Mouse (Mus musculus): Measurements from ENCODE around the gene Rasgrp3. TPM values are rescaled to one million over a fixed set of nuclear protein-coding genes. Genes with fewer than 3 reads are reported as not detected.
A peak's percentile ranks its signal among the peaks of the same experiment; 100 is the strongest.

Gene Rasgrp3
- polyA plus RNA-seq (2016; fragmentation: Nextera tagmentation; extraction: Ambion mirVana): 5.7 and 6.3 TPM in 2 replicates

- ATAC-seq (ENCODE audit: low FRiP score): no peak
- Histone ChIP-seq H3K4me3 (replicated peaks) (no peak within 1 kb of the TSS), H3K9me3 (no peaks in the 10 kb centered on the region), H3K9ac (no peak within 1 kb of the TSS), H3K36me3 (replicated peaks) (no peaks in the 10 kb centered on the region), H3K27me3 (no peaks in the 10 kb centered on the region), H3K4me1 (0 out of 2 replicates have a peak, but pooled peaks cover 4% of the 10 kb centered on the region), H3K27ac (no peak within 1 kb of the TSS), H3K4me2 (no peak within 1 kb of the TSS)
- 74% methylated on average over 6 of the region's 6 CpGs for WGBS
These were observed at the start of gene Rasgrp3 for GRCm38 (mm10) chr17:75435599-75435998. TSS of gene Rasgrp3 (plus strand) at chr17:75435896.

- Histone ChIP-seq H3K4me2 (no peak overlapping the region), H3K4me3 (replicated peaks) (no peak overlapping the region), H3K9ac (no peak overlapping the region), H3K27me3 (no peaks in the 10 kb centered on the region), H3K4me1 (no peaks in the 10 kb centered on the region), H3K27ac (no peak overlapping the region), H3K36me3 (replicated peaks) (no peaks in the 10 kb centered on the region), H3K9me3 (no peaks in the 10 kb centered on the region)
- ATAC-seq (ENCODE audit: low FRiP score): no peak
- 85% methylated on average over 4 of the region's 4 CpGs for WGBS
These were observed 47.3 kb upstream of the Rasgrp3 start for GRCm38 (mm10) chr17:75388402-75388801.

- ATAC-seq (ENCODE audit: low FRiP score): 0 out of 2 replicates have a peak, but pooled peaks have one; percentile 33
- WGBS: 92% methylated on average over 10 of the region's 10 CpGs
These were observed 45.6 kb upstream of the Rasgrp3 start for GRCm38 (mm10) chr17:75390142-75390541.

DNA sequence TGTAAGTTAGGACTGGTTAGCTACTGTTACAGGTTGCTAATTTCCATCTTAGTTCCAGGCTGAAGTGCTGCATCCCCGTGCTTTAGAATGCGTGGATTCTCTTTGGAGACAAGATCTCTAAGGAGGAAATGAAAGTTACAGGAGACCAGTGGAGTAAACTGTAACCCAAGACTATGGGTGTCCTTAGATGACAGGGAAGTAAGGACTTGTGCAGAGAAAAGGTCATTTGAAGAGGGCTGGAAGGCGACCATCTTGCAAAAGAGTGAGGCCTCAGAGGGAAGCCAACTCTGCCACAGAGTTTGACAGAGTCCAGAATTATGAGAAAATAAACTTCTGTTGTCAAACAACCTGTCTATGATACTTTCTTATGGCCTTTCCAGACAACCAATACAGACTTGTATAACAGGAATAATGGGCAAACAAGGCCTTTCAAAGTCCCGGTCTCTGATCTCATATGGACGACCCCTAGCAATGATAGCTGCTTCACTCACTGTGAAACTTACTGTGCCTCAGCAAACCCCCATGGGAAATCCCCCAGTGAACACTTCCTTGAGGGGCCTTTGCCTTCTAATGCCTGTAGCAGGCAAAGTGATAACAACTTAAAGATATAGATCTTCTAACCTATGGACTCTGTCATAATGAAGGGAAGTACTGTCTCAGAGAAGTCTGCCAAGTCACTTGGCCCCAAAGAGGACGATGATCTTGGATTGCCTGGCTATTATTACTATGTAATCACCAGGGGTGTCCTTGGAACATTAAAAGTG is 44.1 kb upstream of the Rasgrp3 start:
- ATAC-seq (ENCODE audit: low FRiP score): no peak
- WGBS: 92% methylated on average over 6 of the region's 6 CpGs
- H3K9ac ChIP-seq: no peak overlapping the region
- no peak overlapping the region for H3K4me3 ChIP-seq (replicated peaks)
- H3K4me1 ChIP-seq: no peaks in the 10 kb centered on the region
- H3K27ac ChIP-seq: no peak overlapping the region
- no peak overlapping the region for H3K4me2 ChIP-seq
- H3K9me3 ChIP-seq: no peaks in the 10 kb centered on the region
- no peaks in the 10 kb centered on the region for H3K27me3 ChIP-seq
- no peaks in the 10 kb centered on the region for H3K36me3 ChIP-seq (replicated peaks)

More at GRCm38 (mm10) chr17:75390142-75390541, 45.6 kb upstream of the Rasgrp3 start:
- H3K36me3 ChIP-seq (replicated peaks): no peaks in the 10 kb centered on the region
- no peak overlapping the region for H3K4me2 ChIP-seq
- no peak overlapping the region for H3K9ac ChIP-seq
- no peaks in the 10 kb centered on the region for H3K27me3 ChIP-seq
- H3K4me3 ChIP-seq (replicated peaks): no peak overlapping the region
- H3K9me3 ChIP-seq: no peaks in the 10 kb centered on the region
- H3K4me1 ChIP-seq: no peaks in the 10 kb centered on the region
- H3K27ac ChIP-seq: no peak overlapping the region

DNA sequence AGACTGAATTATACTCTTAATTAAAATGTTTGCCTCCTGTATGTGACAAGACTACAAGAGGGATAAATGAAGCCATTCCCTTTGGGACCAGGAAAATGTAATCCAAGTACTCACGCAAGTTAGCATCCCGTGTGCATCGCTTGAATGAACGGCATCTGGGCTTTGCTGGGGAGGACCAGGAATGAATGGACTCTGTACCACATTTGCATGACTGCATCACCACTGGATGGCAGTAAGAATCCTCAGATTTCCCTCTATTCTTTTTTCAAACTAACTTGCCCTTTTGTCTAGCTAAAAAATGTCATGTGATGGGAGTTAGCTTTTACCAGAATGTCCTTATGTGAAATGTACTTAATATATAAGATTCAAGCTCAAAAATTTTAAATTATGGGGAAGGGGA is 29.3 kb upstream of the Rasgrp3 start:
- no peak overlapping the region for H3K4me2 ChIP-seq
- H3K9me3 ChIP-seq: no peaks in the 10 kb centered on the region
- H3K4me3 ChIP-seq (replicated peaks): no peak overlapping the region
- H3K9ac ChIP-seq: no peak overlapping the region
- H3K36me3 ChIP-seq (replicated peaks): no peaks in the 10 kb centered on the region
- no peaks in the 10 kb centered on the region for H3K4me1 ChIP-seq
- H3K27ac ChIP-seq: no peak overlapping the region
- 0 out of 2 replicates have a peak, but pooled peaks have one; percentile 23 for ATAC-seq (ENCODE audit: low FRiP score)
- H3K27me3 ChIP-seq: no peaks in the 10 kb centered on the region
- WGBS: 56% methylated on average over 4 of the region's 4 CpGs

DNA sequence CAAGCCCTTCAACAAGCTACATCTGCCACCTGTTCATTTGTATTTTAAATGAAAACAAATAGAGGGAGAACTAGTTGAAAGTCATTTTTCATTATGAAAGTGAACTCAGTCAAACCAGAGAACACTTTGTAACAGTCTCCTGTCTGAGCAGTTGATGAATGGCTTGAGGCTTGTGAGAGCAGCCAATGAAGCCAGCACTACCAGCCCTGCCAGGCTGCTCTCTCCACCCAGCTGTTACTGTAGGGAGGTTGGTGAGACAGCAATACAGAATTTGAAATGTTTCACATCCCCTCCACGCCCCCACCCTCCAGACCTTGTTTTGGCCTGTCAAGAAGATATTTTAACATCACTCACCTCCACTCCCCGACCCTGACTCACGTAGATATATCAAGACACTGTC is 18.8 kb upstream of the Rasgrp3 start:
- no peaks in the 10 kb centered on the region for H3K4me1 ChIP-seq
- no peaks in the 10 kb centered on the region for H3K36me3 ChIP-seq (replicated peaks)
- H3K27ac ChIP-seq: no peak overlapping the region
- H3K9ac ChIP-seq: no peak overlapping the region
- H3K27me3 ChIP-seq: no peaks in the 10 kb centered on the region
- H3K9me3 ChIP-seq: peaks cover 4% of the 10 kb centered on the region; the same call in 1 of the 2 replicates
- WGBS: 88% methylated on average over 3 of the region's 3 CpGs
- H3K4me3 ChIP-seq (replicated peaks): no peak overlapping the region
- no peak overlapping the region for H3K4me2 ChIP-seq
- no peak for ATAC-seq (ENCODE audit: low FRiP score)

DNA sequence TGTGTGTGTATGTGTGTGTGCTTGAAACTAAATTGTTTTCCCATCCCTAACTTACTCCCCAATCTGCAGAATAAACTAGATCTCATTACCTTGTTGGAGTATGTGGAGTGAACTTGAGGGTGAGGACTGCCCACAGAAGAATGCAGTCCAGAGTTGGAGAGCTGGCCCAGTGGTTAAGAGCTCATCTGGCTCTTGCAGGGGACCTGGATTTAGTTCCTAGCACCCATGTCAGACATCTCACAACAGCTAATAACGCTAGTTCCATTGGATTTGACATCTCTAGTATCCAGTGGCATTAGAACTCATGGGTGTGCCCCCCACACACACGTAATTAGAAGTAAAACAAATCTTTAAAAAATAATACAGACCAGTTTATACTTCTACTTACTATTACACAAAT is 1.5 kb upstream of the Rasgrp3 start:
- Histone ChIP-seq H3K36me3 (replicated peaks) (no peaks in the 10 kb centered on the region), H3K9me3 (no peaks in the 10 kb centered on the region), H3K9ac (no peak overlapping the region), H3K27me3 (no peaks in the 10 kb centered on the region), H3K27ac (no peak overlapping the region), H3K4me1 (0 out of 2 replicates have a peak, but pooled peaks cover 4% of the 10 kb centered on the region), H3K4me2 (no peak overlapping the region), H3K4me3 (replicated peaks) (no peak overlapping the region)
- 93% methylated on average over 2 of the region's 2 CpGs for WGBS
- no peak for ATAC-seq (ENCODE audit: low FRiP score)

- 0 out of 2 replicates have a peak, but pooled peaks cover 4% of the 10 kb centered on the region for H3K4me1 ChIP-seq
- 79% methylated on average over 3 of the region's 3 CpGs for WGBS
- no peak overlapping the region for H3K4me2 ChIP-seq
- H3K4me3 ChIP-seq (replicated peaks): no peak overlapping the region
- H3K27me3 ChIP-seq: no peaks in the 10 kb centered on the region
- H3K9me3 ChIP-seq: no peaks in the 10 kb centered on the region
- ATAC-seq (ENCODE audit: low FRiP score): no peak
- H3K9ac ChIP-seq: no peak overlapping the region
- H3K36me3 ChIP-seq (replicated peaks): no peaks in the 10 kb centered on the region
- H3K27ac ChIP-seq: no peak overlapping the region
These were observed 825 bp upstream of the Rasgrp3 start for GRCm38 (mm10) chr17:75434871-75435270.

GRCm38 (mm10) chr17:75436095-75436494 is 399 bp downstream of the Rasgrp3 start:
- no peak for ATAC-seq (ENCODE audit: low FRiP score)
- Histone ChIP-seq H3K9ac (no peak overlapping the region), H3K4me1 (0 out of 2 replicates have a peak, but pooled peaks cover 4% of the 10 kb centered on the region), H3K4me2 (no peak overlapping the region), H3K36me3 (replicated peaks) (no peaks in the 10 kb centered on the region), H3K27me3 (no peaks in the 10 kb centered on the region), H3K4me3 (replicated peaks) (no peak overlapping the region), H3K27ac (no peak overlapping the region), H3K9me3 (no peaks in the 10 kb centered on the region)
- WGBS: 82% methylated on average over 8 of the region's 8 CpGs

- WGBS: 93% methylated on average over 6 of the region's 6 CpGs
- Histone ChIP-seq H3K4me3 (replicated peaks) (no peak overlapping the region), H3K27me3 (no peaks in the 10 kb centered on the region), H3K27ac (no peak overlapping the region), H3K36me3 (replicated peaks) (no peaks in the 10 kb centered on the region), H3K9me3 (no peaks in the 10 kb centered on the region), H3K9ac (no peak overlapping the region), H3K4me1 (0 out of 2 replicates have a peak, but pooled peaks cover 4% of the 10 kb centered on the region), H3K4me2 (no peak overlapping the region)
- ATAC-seq (ENCODE audit: low FRiP score): no peak
These were observed 1.1 kb downstream of the Rasgrp3 start for GRCm38 (mm10) chr17:75436819-75437218.

- ATAC-seq (ENCODE audit: low FRiP score): no peak
- Histone ChIP-seq H3K9me3 (no peaks in the 10 kb centered on the region), H3K27ac (no peak overlapping the region), H3K9ac (no peak overlapping the region), H3K27me3 (no peaks in the 10 kb centered on the region), H3K4me3 (replicated peaks) (no peak overlapping the region), H3K4me1 (0 out of 2 replicates have a peak, but pooled peaks cover 3% of the 10 kb centered on the region), H3K4me2 (no peak overlapping the region), H3K36me3 (replicated peaks) (no peaks in the 10 kb centered on the region)
- WGBS: 79% methylated on average over 11 of the region's 11 CpGs
These were observed 1.6 kb downstream of the Rasgrp3 start for GRCm38 (mm10) chr17:75437239-75437750.

GRCm38 (mm10) chr17:75438162-75438561 is 2.5 kb downstream of the Rasgrp3 start:
- no peak for ATAC-seq (ENCODE audit: low FRiP score)
- Histone ChIP-seq H3K27ac (no peak overlapping the region), H3K27me3 (no peaks in the 10 kb centered on the region), H3K9me3 (no peaks in the 10 kb centered on the region), H3K36me3 (replicated peaks) (no peaks in the 10 kb centered on the region), H3K4me3 (replicated peaks) (no peak overlapping the region), H3K4me1 (no peaks in the 10 kb centered on the region), H3K4me2 (no peak overlapping the region), H3K9ac (no peak overlapping the region)
- 74% methylated on average over 5 of the region's 5 CpGs for WGBS

GRCm38 (mm10) chr17:75439062-75439461 is 3.4 kb downstream of the Rasgrp3 start:
- Histone ChIP-seq H3K27me3 (no peaks in the 10 kb centered on the region), H3K4me3 (replicated peaks) (no peak overlapping the region), H3K4me1 (no peaks in the 10 kb centered on the region), H3K9me3 (no peaks in the 10 kb centered on the region), H3K36me3 (replicated peaks) (no peaks in the 10 kb centered on the region), H3K9ac (no peak overlapping the region), H3K4me2 (no peak overlapping the region), H3K27ac (no peak overlapping the region)
- peak; percentile 57; the same call in 1 of the 2 replicates for ATAC-seq (ENCODE audit: low FRiP score)
- 81% methylated on average over 14 of the region's 14 CpGs for WGBS

Data from forebrain, embryonic 12.5 days (tissue).